Mouse (Mus musculus) MEL (cell line): ENCODE measurements around the gene Mettl13.

Experiments
- BHLHE40 ChIP-seq: IDR thresholded peaks from 2 replicates; pipeline ENCODE4 v1.6.1; 2012; ENCODE audit warnings: low read depth, mild to moderate bottlenecking, inconsistent platforms, low read length, improper control_type of control experiment, borderline replicate concordance
- CHD1 ChIP-seq: IDR thresholded peaks from 2 replicates; pipeline ENCODE4 v1.6.1; 2012; ENCODE audit warnings: low read depth, mild to moderate bottlenecking, inconsistent platforms, low read length, improper control_type of control experiment
- CTCF ChIP-seq, 3 experiments: IDR thresholded peaks in 2 of 3; conservative IDR thresholded peaks in 1 of 3; 2 replicates each; pipeline ENCODE4 v1.5.1; 2011 to 2012; ENCODE audit warnings: low read length in 3 of 3, low read depth in 2 of 3, mild to moderate bottlenecking in 2 of 3, improper control_type of control experiment in 1 of 3, inconsistent platforms in 1 of 3, mixed read lengths in 1 of 3, moderate library complexity in 1 of 3; ENCODE audit not compliant: control insufficient read depth in 1 of 3, insufficient read depth in 1 of 3, poor library complexity in 1 of 3, severe bottlenecking in 1 of 3
- EP300 ChIP-seq, 2 experiments: IDR thresholded peaks; 2 replicates each; pipeline ENCODE4 v1.6.1; 2011; ENCODE audit warnings: improper control_type of control experiment in 2 of 2, low read length in 2 of 2, low read depth in 1 of 2, mild to moderate bottlenecking in 1 of 2
- JUND ChIP-seq: IDR thresholded peaks from 2 replicates; pipeline ENCODE4 v1.6.1; 2011; ENCODE audit warnings: low read depth, mild to moderate bottlenecking, improper control_type of control experiment, low read length
- MAFK ChIP-seq: IDR thresholded peaks from 2 replicates; pipeline ENCODE4 v1.6.1; 2011; ENCODE audit warnings: low read depth, mild to moderate bottlenecking, low read length, improper control_type of control experiment, borderline replicate concordance
- MAX ChIP-seq: IDR thresholded peaks from 2 replicates; pipeline ENCODE4 v1.6.1; 2011; ENCODE audit warnings: low read length, improper control_type of control experiment
- MXI1 ChIP-seq: IDR thresholded peaks from 2 replicates; pipeline ENCODE4 v1.6.1; 2011; ENCODE audit warnings: mild to moderate bottlenecking, low read depth, low read length, improper control_type of control experiment
- POLR2A ChIP-seq, 2 experiments: IDR thresholded peaks; 2 replicates each; pipeline ENCODE4 v1.6.1; 2011 to 2012; ENCODE audit warnings: low read length in 2 of 2, mild to moderate bottlenecking in 2 of 2, control low read depth in 1 of 2, improper control_type of control experiment in 1 of 2, low read depth in 1 of 2, moderate library complexity in 1 of 2; ENCODE audit not compliant: control insufficient read depth in 1 of 2, insufficient read depth in 1 of 2, poor library complexity in 1 of 2
- RAD21 ChIP-seq: IDR thresholded peaks from 2 replicates; pipeline ENCODE4 v1.6.1; 2011; ENCODE audit warnings: mild to moderate bottlenecking, low read depth, low read length, improper control_type of control experiment
- TBP ChIP-seq: IDR thresholded peaks from 2 replicates; pipeline ENCODE4 v1.8.0; 2011; ENCODE audit warnings: low read depth, low read length, improper control_type of control experiment
- UBTF ChIP-seq: IDR thresholded peaks from 2 replicates; pipeline ENCODE4 v1.6.1; 2012; ENCODE audit warnings: low read depth, mild to moderate bottlenecking, inconsistent platforms, low read length, improper control_type of control experiment, moderate library complexity, borderline replicate concordance; ENCODE audit not compliant: insufficient read depth
- ZMIZ1 ChIP-seq: IDR thresholded peaks from 2 replicates; pipeline ENCODE4 v1.6.1; 2012; ENCODE audit warnings: low read depth, mild to moderate bottlenecking, inconsistent platforms, low read length, improper control_type of control experiment, moderate library complexity

- TF ChIP-seq POLR2A (IDR thresholded peaks at IDR 0.05; ENCODE audit: control insufficient read depth in 1 of 2, insufficient read depth in 1 of 2, low read depth in 1 of 2, low read length in 2 of 2, poor library complexity in 1 of 2) (no peak), EP300 (IDR thresholded peaks at IDR 0.05; ENCODE audit: low read depth in 1 of 2, low read length in 2 of 2) (no peak), JUND (no peak), MXI1 (no peak), CTCF (IDR thresholded peaks at IDR 0.05 in 2 of 3, conservative IDR thresholded peaks at IDR 0.05 in 1 of 3; ENCODE audit: control insufficient read depth in 1 of 3, insufficient read depth in 1 of 3, low read depth in 2 of 3, low read length in 3 of 3, poor library complexity in 1 of 3, severe bottlenecking in 1 of 3) (no peak), ZMIZ1 (no peak), MAFK (no peak), UBTF (no peak), TBP (no peak), CHD1 (no peak), MAX (no peak), BHLHE40 (no peak), RAD21 (no peak)
These were observed 16.0 kb downstream of the Mettl13 start for GRCm38 (mm10) chr1:162532330-162532729.
